Mouse (Mus musculus): ENCODE data around the gene Tm9sf1. TPM values are rescaled to one million over a fixed set of nuclear protein-coding genes. Genes with fewer than 3 reads are reported as not detected.

The Tm9sf1 gene
- polyA plus RNA-seq, 1 experiment = 46.7 TPM

- Histone ChIP-seq H3K4me3 (replicated peaks; ENCODE audit: control insufficient read depth, low read depth, low read length) (peak within 1 kb of the TSS; percentile 96), H3K27ac (ENCODE audit: control insufficient read depth, insufficient read depth, low read depth, low read length, poor library complexity) (peak within 1 kb of the TSS; percentile 96), H3K4me1 (ENCODE audit: control insufficient read depth, insufficient read depth, low read length) (no peaks in the 10 kb centered on the region; the same call in 1 of the 2 replicates)
- TF ChIP-seq POLR2A (IDR thresholded peaks at IDR 0.05; ENCODE audit: borderline replicate concordance, control insufficient read depth, low read depth, low read length) (no peak), CTCF (IDR thresholded peaks at IDR 0.05; ENCODE audit: control insufficient read depth, insufficient read depth, low read length) (no peak)
- WGBS = under 1% methylated on average over 22 of the region's 22 CpGs
Observed at GRCm38 (mm10) chr14:55590748-55591330, 52.8 kb downstream of the Tm9sf1 start, which contains the start of gene Psme2. Gene Psme2 (minus strand): TSS chr14:55591113.

GRCm38 (mm10) chr14:55589771-55590448, 53.7 kb downstream of the Tm9sf1 start:
- WGBS = 56% methylated on average over 11 of the region's 11 CpGs

GRCm38 (mm10) chr14:55589271-55589670, 54.3 kb downstream of the Tm9sf1 start:
- no peak overlapping the region for H3K4me3 ChIP-seq (replicated peaks; ENCODE audit: control insufficient read depth, low read depth, low read length)
- no peak overlapping the region for H3K27ac ChIP-seq (ENCODE audit: control insufficient read depth, insufficient read depth, low read depth, low read length, poor library complexity)
- TF ChIP-seq CTCF (IDR thresholded peaks at IDR 0.05; ENCODE audit: control insufficient read depth, insufficient read depth, low read length) (no peak), POLR2A (IDR thresholded peaks at IDR 0.05; ENCODE audit: borderline replicate concordance, control insufficient read depth, low read depth, low read length) (no peak)
- 93% methylated on average over 5 of the region's 5 CpGs for WGBS
- H3K4me1 ChIP-seq (ENCODE audit: control insufficient read depth, insufficient read depth, low read length) = no peaks in the 10 kb centered on the region; the same call in 1 of the 2 replicates

More at GRCm38 (mm10) chr14:55589771-55590448, 53.7 kb downstream of the Tm9sf1 start:
- no peaks in the 10 kb centered on the region; the same call in 1 of the 2 replicates for H3K4me1 ChIP-seq (ENCODE audit: control insufficient read depth, insufficient read depth, low read length)
- H3K4me3 ChIP-seq (replicated peaks; ENCODE audit: control insufficient read depth, low read depth, low read length) = no peak overlapping the region
- TF ChIP-seq POLR2A (IDR thresholded peaks at IDR 0.05; ENCODE audit: borderline replicate concordance, control insufficient read depth, low read depth, low read length) (no peak), CTCF (IDR thresholded peaks at IDR 0.05; ENCODE audit: control insufficient read depth, insufficient read depth, low read length) (no peak)
- H3K27ac ChIP-seq (ENCODE audit: control insufficient read depth, insufficient read depth, low read depth, low read length, poor library complexity) = no peak overlapping the region; the same call in 1 of the 2 replicates

GRCm38 (mm10) chr14:55586149-55586548, 57.5 kb downstream of the Tm9sf1 start:
- TF ChIP-seq CTCF (IDR thresholded peaks at IDR 0.05; ENCODE audit: control insufficient read depth, insufficient read depth, low read length) (no peak), POLR2A (IDR thresholded peaks at IDR 0.05; ENCODE audit: borderline replicate concordance, control insufficient read depth, low read depth, low read length) (no peak)
- Histone ChIP-seq H3K27ac (ENCODE audit: control insufficient read depth, insufficient read depth, low read depth, low read length, poor library complexity) (peak overlapping the region; percentile 49; the same call in 1 of the 2 replicates), H3K4me1 (ENCODE audit: control insufficient read depth, insufficient read depth, low read length) (no peaks in the 10 kb centered on the region; the same call in 1 of the 2 replicates), H3K4me3 (replicated peaks; ENCODE audit: control insufficient read depth, low read depth, low read length) (no peak overlapping the region)
- 49% methylated on average over 2 of the region's 2 CpGs for whole genome bisulfite sequencing

Other genes starting within 250 kb of the Tm9sf1 start
- 39.2 and 47.3 TPM in 2 replicates for gene Dhrs4, start 165.0 kb downstream of the Tm9sf1 start, polyA plus RNA-seq (2011; ENCODE audit: insufficient read depth, insufficient read length, low replicate concordance, missing spikeins)
- gene Carmil3, start 153.2 kb downstream of the Tm9sf1 start, polyA plus RNA-seq (2011; ENCODE audit: insufficient read depth, insufficient read length, low replicate concordance, missing spikeins) = 0.79 and 3.5 TPM in 2 replicates
- not detected in 2 replicates for gene Cpne6, start 133.4 kb downstream of the Tm9sf1 start, polyA plus RNA-seq (2011; ENCODE audit: insufficient read depth, insufficient read length, low replicate concordance, missing spikeins)
- gene Nrl, start 118.8 kb downstream of the Tm9sf1 start, polyA plus RNA-seq (2011; ENCODE audit: insufficient read depth, insufficient read length, low replicate concordance, missing spikeins) = 0.25 and 0.70 TPM in 2 replicates
- 42.6 and 60.8 TPM in 2 replicates for gene Pck2, start 103.5 kb downstream of the Tm9sf1 start, polyA plus RNA-seq (2011; ENCODE audit: insufficient read depth, insufficient read length, low replicate concordance, missing spikeins)
- 26.4 and 42.3 TPM in 2 replicates for gene Dcaf11, start 83.8 kb downstream of the Tm9sf1 start, polyA plus RNA-seq (2011; ENCODE audit: insufficient read depth, insufficient read length, low replicate concordance, missing spikeins)
- not detected in 2 replicates for gene A730061H03Rik, start 83.4 kb downstream of the Tm9sf1 start, polyA plus RNA-seq (2011; ENCODE audit: insufficient read depth, insufficient read length, low replicate concordance, missing spikeins)
- gene Fitm1, start 68.2 kb downstream of the Tm9sf1 start, polyA plus RNA-seq (2011; ENCODE audit: insufficient read depth, insufficient read length, low replicate concordance, missing spikeins) = not detected in 2 replicates
- 187 and 268 TPM in 2 replicates for gene Psme1, start 65.7 kb downstream of the Tm9sf1 start, polyA plus RNA-seq (2011; ENCODE audit: insufficient read depth, insufficient read length, low replicate concordance, missing spikeins)
- 12.3 and 48.5 TPM in 2 replicates for gene Emc9, start 58.5 kb downstream of the Tm9sf1 start, polyA plus RNA-seq (2011; ENCODE audit: insufficient read depth, insufficient read length, low replicate concordance, missing spikeins)
- gene Psme2, start 52.7 kb downstream of the Tm9sf1 start, polyA plus RNA-seq (2011; ENCODE audit: insufficient read depth, insufficient read length, low replicate concordance, missing spikeins) = 152 and 175 TPM in 2 replicates
- gene Rnf31, start 52.1 kb downstream of the Tm9sf1 start, polyA plus RNA-seq (2011; ENCODE audit: insufficient read depth, insufficient read length, low replicate concordance, missing spikeins) = 79.5 and 160 TPM in 2 replicates
- gene Irf9, start 40.2 kb downstream of the Tm9sf1 start, polyA plus RNA-seq (2011; ENCODE audit: insufficient read depth, insufficient read length, low replicate concordance, missing spikeins) = 60.8 and 84.3 TPM in 2 replicates
- gene Rec8, start 25.8 kb downstream of the Tm9sf1 start, polyA plus RNA-seq (2011; ENCODE audit: insufficient read depth, insufficient read length, low replicate concordance, missing spikeins) = 13.2 and 28.5 TPM in 2 replicates
- gene Ipo4, start 7.8 kb downstream of the Tm9sf1 start, polyA plus RNA-seq (2011; ENCODE audit: insufficient read depth, insufficient read length, low replicate concordance, missing spikeins) = 24.9 and 49.5 TPM in 2 replicates
- gene Gm49378, start 5.9 kb downstream of the Tm9sf1 start, polyA plus RNA-seq (2011; ENCODE audit: insufficient read depth, insufficient read length, low replicate concordance, missing spikeins) = 2.0 and 5.8 TPM in 2 replicates
- gene Tssk4, start 6.4 kb upstream of the Tm9sf1 start, polyA plus RNA-seq (2011; ENCODE audit: insufficient read depth, insufficient read length, low replicate concordance, missing spikeins) = 0.77 and 4.0 TPM in 2 replicates
- gene Mdp1, start 16.7 kb upstream of the Tm9sf1 start, polyA plus RNA-seq (2011; ENCODE audit: insufficient read depth, insufficient read length, low replicate concordance, missing spikeins) = 23.2 and 50.4 TPM in 2 replicates
- 7.3 and 18.3 TPM in 2 replicates for gene Gmpr2, start 28.1 kb upstream of the Tm9sf1 start, polyA plus RNA-seq (2011; ENCODE audit: insufficient read depth, insufficient read length, low replicate concordance, missing spikeins)
- gene Nedd8, start 28.3 kb upstream of the Tm9sf1 start, polyA plus RNA-seq (2011; ENCODE audit: insufficient read depth, insufficient read length, low replicate concordance, missing spikeins) = 173 and 183 TPM in 2 replicates
- 25.4 and 38.1 TPM in 2 replicates for gene Tinf2, start 38.0 kb upstream of the Tm9sf1 start, polyA plus RNA-seq (2011; ENCODE audit: insufficient read depth, insufficient read length, low replicate concordance, missing spikeins)
- 1.1 and 5.1 TPM in 2 replicates for gene Tgm1, start 70.1 kb upstream of the Tm9sf1 start, polyA plus RNA-seq (2011; ENCODE audit: insufficient read depth, insufficient read length, low replicate concordance, missing spikeins)
- gene Rabggta, start 78.5 kb upstream of the Tm9sf1 start, polyA plus RNA-seq (2011; ENCODE audit: insufficient read depth, insufficient read length, low replicate concordance, missing spikeins) = 16.0 and 24.5 TPM in 2 replicates
- 24.4 and 25.9 TPM in 2 replicates for gene Dhrs1, start 101.9 kb upstream of the Tm9sf1 start, polyA plus RNA-seq (2011; ENCODE audit: insufficient read depth, insufficient read length, low replicate concordance, missing spikeins)
- 14.3 and 14.5 TPM in 2 replicates for gene Nop9, start 101.9 kb upstream of the Tm9sf1 start, polyA plus RNA-seq (2011; ENCODE audit: insufficient read depth, insufficient read length, low replicate concordance, missing spikeins)
- gene Cideb, start 114.7 kb upstream of the Tm9sf1 start, polyA plus RNA-seq (2011; ENCODE audit: insufficient read depth, insufficient read length, low replicate concordance, missing spikeins) = 1.6 TPM in 1 of 2 replicates, not detected in the other
- gene Ltb4r2, start 117.6 kb upstream of the Tm9sf1 start, polyA plus RNA-seq (2011; ENCODE audit: insufficient read depth, insufficient read length, low replicate concordance, missing spikeins) = 2.8 and 6.5 TPM in 2 replicates
- 34.1 and 77.0 TPM in 2 replicates for gene Ltb4r1, start 122.2 kb upstream of the Tm9sf1 start, polyA plus RNA-seq (2011; ENCODE audit: insufficient read depth, insufficient read length, low replicate concordance, missing spikeins)
- 2.3 and 4.7 TPM in 2 replicates for gene Adcy4, start 140.3 kb upstream of the Tm9sf1 start, polyA plus RNA-seq (2011; ENCODE audit: insufficient read depth, insufficient read length, low replicate concordance, missing spikeins)
- 27.7 and 38.9 TPM in 2 replicates for gene Ripk3, start 145.1 kb upstream of the Tm9sf1 start, polyA plus RNA-seq (2011; ENCODE audit: insufficient read depth, insufficient read length, low replicate concordance, missing spikeins)
- 4.0 and 5.6 TPM in 2 replicates for gene Nfatc4, start 179.3 kb upstream of the Tm9sf1 start, polyA plus RNA-seq (2011; ENCODE audit: insufficient read depth, insufficient read length, low replicate concordance, missing spikeins)
- gene Nynrin, start 210.2 kb upstream of the Tm9sf1 start, polyA plus RNA-seq (2011; ENCODE audit: insufficient read depth, insufficient read length, low replicate concordance, missing spikeins) = 0.93 and 1.3 TPM in 2 replicates
- not detected in 2 replicates for gene Cbln3, start 240.6 kb upstream of the Tm9sf1 start, polyA plus RNA-seq (2011; ENCODE audit: insufficient read depth, insufficient read length, low replicate concordance, missing spikeins)
- 12.6 and 28.3 TPM in 2 replicates for gene Khnyn, start 241.1 kb upstream of the Tm9sf1 start, polyA plus RNA-seq (2011; ENCODE audit: insufficient read depth, insufficient read length, low replicate concordance, missing spikeins)